Mouse (Mus musculus): ENCODE measurements around the gene Etv1. TPM values are rescaled to one million over a fixed set of nuclear protein-coding genes. Genes with fewer than 3 reads are reported as not detected.
A peak's percentile ranks its signal among the peaks of the same experiment; 100 is the strongest.

The Etv1 gene
- 10 to 100 TPM; 62.2 to 74.8 TPM for total RNA-seq (2021)

GRCm38 (mm10) chr12:38779186-38779777, at the start of gene Etv1:
Gene Etv1, plus strand, starts transcription at chr12:38779380.
- peak; percentile 20 to 65 for DNase-seq (ENCODE audit: low spot score in 2 of 2)
- intact Hi-C loops (cut with DNase I), result no loop called here

GRCm38 (mm10) chr12:38729661-38730060, 49.5 kb upstream of the Etv1 start:
- intact Hi-C loops (cut with DNase I), result no loop called here
- DNase-seq (ENCODE audit: low spot score in 2 of 2), result no peak

- no peak for DNase-seq (ENCODE audit: low spot score in 2 of 2)
- intact Hi-C loops (cut with DNase I), result no loop called here
These were observed 48.4 kb upstream of the Etv1 start for GRCm38 (mm10) chr12:38730791-38731190.

GRCm38 (mm10) chr12:38759322-38759721, 19.9 kb upstream of the Etv1 start:
- intact Hi-C loops (cut with DNase I), result no loop called here
- no peak for DNase-seq (ENCODE audit: low spot score in 2 of 2)

GRCm38 (mm10) chr12:38777316-38777715, 1.9 kb upstream of the Etv1 start:
- intact Hi-C loops (cut with DNase I), result no loop called here
- DNase-seq (ENCODE audit: low spot score in 2 of 2), result no peak

GRCm38 (mm10) chr12:38777957-38778298, 1.3 kb upstream of the Etv1 start:
- intact Hi-C loops (cut with DNase I), result no loop called here

GRCm38 (mm10) chr12:38778299-38779075, 693 bp upstream of the Etv1 start:
- intact Hi-C loops (cut with DNase I), result no loop called here
- DNase-seq (ENCODE audit: low spot score in 2 of 2), result peak; percentile 80 to 86

More at GRCm38 (mm10) chr12:38777957-38778298, 1.3 kb upstream of the Etv1 start:
- no peak for DNase-seq (ENCODE audit: low spot score in 2 of 2)

GRCm38 (mm10) chr12:38780006-38780954, 1.1 kb downstream of the Etv1 start:
- DNase-seq (ENCODE audit: low spot score in 2 of 2), result peak; percentile 75 to 81
- intact Hi-C loops (cut with DNase I), result loop anchor here (2.0 to 10.0 kb wide), 5 partner anchors 152 to 712 kb away; no protein-coding TSS in a partner anchor

GRCm38 (mm10) chr12:38780955-38781304, 1.8 kb downstream of the Etv1 start:
- peak; percentile 15 to 28 for DNase-seq (ENCODE audit: low spot score in 2 of 2)
- intact Hi-C loops (cut with DNase I), result loop anchor here (2.0 to 10.0 kb wide), 5 partner anchors 151 to 711 kb away; no protein-coding TSS in a partner anchor

- peak in 1 of 2 experiments; percentile 27 for DNase-seq (ENCODE audit: low spot score in 2 of 2)
- intact Hi-C loops (cut with DNase I), result loop anchor here (2.0 to 10.0 kb wide), 5 partner anchors 151 to 711 kb away; no protein-coding TSS in a partner anchor
These were observed 2.5 kb downstream of the Etv1 start for GRCm38 (mm10) chr12:38781686-38782085.

- no peak for DNase-seq (ENCODE audit: low spot score in 2 of 2)
- intact Hi-C loops (cut with DNase I), result loop anchor here (5.0 to 10.0 kb wide), 3 partner anchors 149 to 709 kb away; no protein-coding TSS in a partner anchor
These were observed 4.1 kb downstream of the Etv1 start for GRCm38 (mm10) chr12:38783291-38783690.

- intact Hi-C loops (cut with DNase I), result loop anchor here (5.0 to 10.0 kb wide), 3 partner anchors 148 to 708 kb away; no protein-coding TSS in a partner anchor
- no peak for DNase-seq (ENCODE audit: low spot score in 2 of 2)
These were observed 5.0 kb downstream of the Etv1 start for GRCm38 (mm10) chr12:38784221-38784620.

- no peak for DNase-seq (ENCODE audit: low spot score in 2 of 2)
- intact Hi-C loops (cut with DNase I), result loop anchor here (10.0 kb wide), 1 partner anchor 652 kb away; no protein-coding TSS in a partner anchor
These were observed 7.4 kb downstream of the Etv1 start for GRCm38 (mm10) chr12:38786571-38786970.

GRCm38 (mm10) chr12:38787704-38788103, 8.5 kb downstream of the Etv1 start:
- intact Hi-C loops (cut with DNase I), result loop anchor here (10.0 kb wide), 1 partner anchor 653 kb away; no protein-coding TSS in a partner anchor
- DNase-seq (ENCODE audit: low spot score in 2 of 2), result no peak

- peak; percentile 21 to 57 for DNase-seq (ENCODE audit: low spot score in 2 of 2)
- intact Hi-C loops (cut with DNase I), result loop anchor here (10.0 kb wide), 1 partner anchor 654 kb away; no protein-coding TSS in a partner anchor
These were observed 9.4 kb downstream of the Etv1 start for GRCm38 (mm10) chr12:38788621-38789020.

GRCm38 (mm10) chr12:38789789-38790355, 10.7 kb downstream of the Etv1 start:
- DNase-seq (ENCODE audit: low spot score in 2 of 2), result peak; percentile 39 to 76
- intact Hi-C loops (cut with DNase I), result loop anchor here (10.0 kb wide), 1 partner anchor 655 kb away; no protein-coding TSS in a partner anchor

- DNase-seq (ENCODE audit: low spot score in 2 of 2), result no peak
- intact Hi-C loops (cut with DNase I), result no loop called here
These were observed 13.9 kb downstream of the Etv1 start for GRCm38 (mm10) chr12:38793076-38793475.

- no peak for DNase-seq (ENCODE audit: low spot score in 2 of 2)
- intact Hi-C loops (cut with DNase I), result no loop called here
These were observed 14.5 kb downstream of the Etv1 start for GRCm38 (mm10) chr12:38793697-38794096.

GRCm38 (mm10) chr12:38807031-38807430, 27.9 kb downstream of the Etv1 start:
- intact Hi-C loops (cut with DNase I), result no loop called here

More at GRCm38 (mm10) chr12:38807031-38807430, 27.9 kb downstream of the Etv1 start:
- DNase-seq (ENCODE audit: low spot score in 2 of 2), result no peak
